Mouse (Mus musculus) ovary, postnatal 36 days (tissue): ENCODE data around the gene Tff1.

Source experiments
- DNase-seq: peaks from one replicate; pipeline ENCODE4 v3.0.0; 2022; ENCODE audit warnings: low spot score, mixed read lengths

Tff1 gene

DNA sequence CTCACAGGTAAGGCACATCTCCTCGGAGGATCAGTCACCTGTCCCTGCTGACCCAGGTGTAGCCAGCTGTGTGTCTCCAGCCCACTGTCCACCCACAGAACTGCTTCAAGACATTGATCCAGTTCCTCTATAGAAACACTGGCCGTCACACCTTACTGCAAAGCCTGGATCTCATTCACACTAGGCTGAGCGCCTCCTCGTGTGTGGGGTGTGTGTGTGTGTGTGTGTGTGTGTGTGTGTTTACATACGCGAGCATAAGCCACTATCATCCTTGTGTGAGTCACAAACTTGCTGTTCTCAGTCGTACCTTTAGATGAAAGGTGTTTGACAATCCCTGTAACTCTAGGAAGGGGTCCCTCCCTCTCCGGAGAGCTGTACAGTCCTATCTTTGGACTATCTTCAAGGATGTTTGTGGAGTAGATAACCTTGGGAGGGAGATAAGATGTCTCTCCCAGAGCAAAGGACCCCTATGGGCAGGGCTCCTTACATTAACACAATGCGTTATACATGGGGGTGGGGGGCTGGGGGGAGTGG, 12.0 kb downstream of the Tff1 start:
- DNase-seq, result no peak

DNA sequence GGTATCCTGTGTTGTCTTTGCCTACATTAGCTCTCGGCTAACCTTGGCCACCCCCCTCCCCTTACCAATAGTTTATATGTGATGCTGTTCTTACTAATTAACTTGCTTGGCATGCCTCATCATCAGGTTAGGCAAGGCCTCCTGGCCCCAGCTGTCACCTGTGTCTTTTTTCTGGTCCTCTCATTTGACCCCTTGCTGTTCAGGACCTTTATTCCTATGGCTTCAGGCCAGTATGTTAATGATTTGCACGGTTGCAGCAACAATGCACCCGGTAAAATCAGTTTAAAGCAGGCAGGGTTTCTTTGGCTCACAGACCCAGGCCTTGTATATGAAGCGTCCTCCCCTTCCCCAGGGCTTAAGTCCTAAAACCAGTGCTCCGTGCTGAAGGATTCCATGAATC, 12.6 kb downstream of the Tff1 start:
- no peak for DNase-seq

DNA sequence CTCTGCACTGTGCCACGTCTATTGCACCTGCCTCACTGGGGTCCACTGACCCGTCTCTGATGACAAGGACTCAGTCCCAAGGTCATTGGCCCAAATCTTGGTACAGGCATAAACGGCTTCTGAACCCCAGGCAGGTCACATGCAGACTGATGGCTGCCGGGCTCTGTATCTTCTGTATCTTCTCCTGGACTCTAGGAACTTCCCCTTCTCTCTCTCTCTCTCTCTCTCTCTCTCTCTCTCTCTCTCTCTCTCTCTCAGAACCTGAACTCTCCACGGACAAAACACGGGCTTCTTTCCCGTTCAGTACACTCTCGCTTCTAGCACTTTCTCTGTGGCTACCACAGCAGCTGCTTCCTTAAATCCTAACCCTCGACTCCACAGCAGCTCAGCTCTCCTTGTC, 19.1 kb downstream of the Tff1 start:
- DNase-seq, result no peak

DNA sequence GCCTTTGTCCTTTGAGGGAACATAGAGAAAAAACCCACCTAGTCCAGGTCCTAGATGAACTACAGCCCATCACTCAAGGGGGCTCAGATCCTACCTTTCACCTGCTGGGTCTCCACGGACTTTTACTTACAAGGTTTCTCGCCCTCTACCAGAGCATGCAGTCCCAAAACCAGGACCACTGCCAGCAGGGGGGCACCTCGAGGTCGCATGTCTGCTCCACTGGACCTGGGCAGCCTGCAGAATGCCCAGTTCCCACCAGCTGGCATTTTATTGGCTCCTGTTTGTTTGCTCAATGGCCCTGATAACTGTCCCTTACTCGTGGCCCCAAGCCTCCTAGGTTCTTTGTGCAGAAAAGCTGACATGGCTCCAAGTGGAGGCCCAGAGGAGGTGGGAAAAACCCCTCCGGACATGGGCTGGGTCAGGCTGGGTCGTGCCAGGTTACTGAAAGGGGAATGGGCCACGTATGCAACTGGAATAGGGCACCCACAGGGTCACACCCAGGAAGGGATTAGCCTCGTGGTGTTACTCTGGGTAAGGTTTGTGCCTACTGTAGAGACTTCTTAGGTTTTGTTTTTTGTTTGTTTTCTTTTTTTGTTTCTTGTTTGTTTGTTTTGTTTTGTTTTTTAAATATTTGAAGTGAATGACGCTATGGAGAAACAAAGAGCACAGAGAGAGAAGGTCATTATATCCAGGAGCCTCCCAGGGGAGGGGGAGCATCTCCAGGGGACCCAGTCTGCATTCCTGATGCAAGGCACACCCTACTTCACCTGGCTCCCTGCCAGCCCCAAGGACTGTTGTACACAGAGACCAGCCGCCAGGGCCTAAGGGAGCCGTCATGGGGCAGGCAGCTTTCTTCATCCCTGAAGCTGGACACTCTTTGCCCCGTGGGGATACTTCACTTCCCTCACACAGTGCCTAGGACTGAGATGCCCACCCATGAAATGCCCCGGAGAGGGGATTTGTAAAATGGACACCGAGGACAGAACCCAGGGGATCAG, 20.7 kb downstream of the Tff1 start, which contains the start of gene Tff2:
TSS of gene Tff2 (minus strand) at position 243 of the 998 bp plus-strand sequence.
- no peak for DNase-seq

DNA sequence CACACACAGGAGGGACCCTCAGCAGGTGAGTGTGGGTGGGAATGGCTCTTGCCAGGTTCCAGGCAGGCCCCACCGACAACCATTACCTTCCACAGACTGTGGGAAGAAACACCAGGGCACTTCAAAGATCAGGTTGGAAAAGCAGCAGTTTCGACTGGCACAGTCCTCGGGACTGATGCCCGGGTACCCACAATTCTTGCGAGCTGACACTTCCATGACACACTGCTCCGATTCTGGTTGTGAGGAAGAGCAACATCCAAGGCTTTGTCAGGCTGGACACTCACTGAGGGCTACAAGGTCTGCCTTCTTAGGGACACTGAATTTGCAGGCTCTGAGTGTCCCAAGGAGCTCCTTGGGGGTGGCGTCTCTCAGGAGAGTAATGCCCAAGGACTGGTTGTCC, 23.0 kb downstream of the Tff1 start:
- no peak for DNase-seq

DNA sequence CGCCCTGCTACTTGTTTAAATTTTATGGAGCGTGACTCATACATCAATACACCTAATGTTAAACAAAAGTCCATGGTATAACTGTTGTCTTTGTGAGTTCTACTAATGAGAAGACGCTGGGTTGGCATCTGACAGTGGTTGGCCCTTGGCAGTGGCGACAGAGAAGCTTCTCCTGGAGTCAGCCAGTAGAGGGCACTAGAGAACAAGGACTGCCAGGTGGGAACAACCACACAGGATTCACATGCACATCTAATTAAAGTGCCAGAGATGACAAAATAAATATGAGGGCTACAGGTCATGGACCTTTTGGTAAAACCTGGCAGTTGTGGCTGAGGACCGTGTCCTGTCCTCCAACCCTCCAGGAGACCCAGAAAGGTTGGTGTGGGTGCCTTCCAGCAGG, 26.7 kb downstream of the Tff1 start:
- peak; percentile 39 for DNase-seq

DNA sequence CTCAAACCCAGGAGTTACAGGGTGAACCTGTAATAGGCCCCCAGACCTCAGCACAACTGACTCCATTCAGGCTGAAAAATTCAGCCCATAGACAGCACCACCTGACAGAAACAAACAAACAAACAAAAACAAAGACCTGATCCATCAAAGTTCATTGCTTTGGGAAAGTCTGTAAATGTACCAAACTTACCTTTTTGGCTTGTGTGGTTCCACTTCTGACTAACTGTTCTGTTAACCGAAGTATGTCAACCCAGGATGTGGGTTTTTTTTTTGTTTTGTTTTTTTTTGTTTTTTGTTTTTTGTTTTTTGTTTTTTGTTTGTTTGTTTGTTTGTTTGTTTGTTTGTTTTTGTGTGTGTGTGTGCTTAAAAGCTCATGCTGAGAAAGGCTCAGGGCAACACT, 28.3 kb downstream of the Tff1 start:
- DNase-seq, result no peak

DNA sequence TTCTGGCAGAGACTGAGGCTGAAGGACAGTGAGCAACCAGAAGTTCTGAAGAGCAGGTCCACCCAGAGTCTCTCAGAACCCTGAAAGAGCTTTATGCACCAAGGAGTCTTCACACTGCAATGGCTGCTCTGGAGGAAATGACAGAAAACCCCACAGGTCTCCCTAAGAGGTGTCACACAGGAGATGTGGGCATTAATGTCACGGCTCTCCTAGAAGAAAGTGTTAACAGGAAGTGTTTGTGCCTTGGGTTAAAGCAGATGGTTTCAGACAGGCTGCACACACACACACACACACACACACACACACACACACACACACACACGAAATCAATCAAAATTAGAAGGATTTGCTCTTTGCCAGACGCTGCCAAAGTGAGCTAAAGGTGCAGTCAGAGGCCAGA, 28.8 kb downstream of the Tff1 start:
- DNase-seq, result no peak

DNA sequence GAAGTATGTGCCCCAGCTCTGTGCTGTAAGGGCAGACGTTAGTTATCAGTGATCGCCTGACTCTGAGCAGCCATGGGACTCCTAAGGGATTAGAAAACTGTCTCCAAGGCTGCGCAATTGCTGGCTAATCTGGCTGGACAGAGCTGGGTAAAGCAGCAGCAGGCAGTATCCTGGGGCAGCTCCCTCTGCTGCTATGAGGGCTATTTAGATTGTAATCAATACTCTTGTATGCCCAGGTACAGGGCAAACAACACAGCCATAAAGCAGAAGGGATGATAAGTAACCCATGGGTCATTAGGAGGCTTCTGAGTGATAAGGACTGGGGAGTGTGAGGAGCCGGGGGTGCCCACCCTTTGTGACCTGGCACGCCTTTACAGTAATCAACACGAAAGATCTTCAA, 30.2 kb downstream of the Tff1 start:
- no peak for DNase-seq

DNA sequence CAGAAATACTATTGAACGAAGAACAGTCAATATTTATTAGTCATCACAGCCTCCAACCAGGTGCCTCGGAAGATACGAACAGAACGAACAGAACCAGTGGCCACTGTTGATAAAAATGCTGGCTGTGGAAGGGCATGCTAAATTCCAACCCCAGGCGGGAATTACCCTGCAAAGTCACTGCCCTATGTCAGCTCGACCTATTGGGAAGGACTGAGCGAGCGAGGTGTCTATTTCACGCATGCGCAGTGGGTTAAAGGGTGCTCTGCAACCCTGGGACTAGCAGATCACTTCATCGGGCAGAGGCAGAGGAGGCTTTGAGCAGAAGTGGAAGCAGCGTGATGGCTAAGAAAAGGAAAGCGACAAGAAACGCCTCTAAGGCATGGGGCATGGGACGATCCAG, 31.3 kb downstream of the Tff1 start:
- DNase-seq, result no peak

DNA sequence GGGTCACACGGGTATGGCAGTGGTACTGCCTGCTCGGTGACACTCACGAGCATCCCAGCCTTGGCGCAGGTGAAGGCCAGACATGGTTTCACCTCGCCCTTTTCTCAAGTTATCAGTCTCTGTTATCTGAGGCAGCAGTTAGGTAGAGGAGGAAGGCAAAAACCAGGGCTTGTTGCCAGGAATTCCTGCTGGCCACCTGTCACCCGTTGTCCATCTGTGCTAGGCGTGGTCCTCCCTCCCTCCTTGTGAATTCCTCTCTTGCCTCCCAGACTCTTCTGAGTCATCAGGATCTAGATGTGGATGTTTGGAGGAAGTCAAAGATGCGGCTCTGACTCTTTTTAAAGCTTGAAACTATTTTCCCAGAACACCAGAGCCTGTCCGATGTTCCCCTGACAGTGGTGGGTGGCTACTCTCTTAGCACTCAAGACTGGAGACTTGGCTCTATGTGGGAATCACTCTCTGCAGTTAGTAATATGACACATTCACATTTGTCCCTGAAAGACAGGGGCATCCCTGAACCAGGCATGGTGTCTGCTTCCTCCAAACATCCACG, 33.7 kb downstream of the Tff1 start:
- no peak for DNase-seq

DNA sequence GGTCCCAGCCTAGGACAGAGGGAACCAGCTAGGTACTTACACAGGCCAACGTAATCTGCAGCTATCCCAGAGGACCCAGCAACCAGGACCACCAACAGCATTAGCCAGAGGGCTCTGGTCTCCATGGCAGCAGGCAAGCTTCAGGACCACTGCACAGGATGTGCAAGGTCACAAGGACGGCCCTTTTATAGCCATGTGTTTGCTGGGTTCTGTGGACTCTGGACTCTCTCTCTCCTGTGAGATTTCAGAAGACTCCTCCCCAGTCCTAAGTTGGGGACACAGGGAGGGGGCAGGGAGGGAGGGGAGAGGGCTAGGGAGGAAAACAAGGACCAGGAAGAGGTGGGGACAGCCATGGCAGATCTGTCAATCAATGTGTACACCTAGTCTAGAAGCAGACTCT, 35.6 kb downstream of the Tff1 start, which contains the start of gene Tff3:
TSS of gene Tff3 (minus strand) at position 195 of the 400 bp plus-strand sequence.
- no peak for DNase-seq

DNA sequence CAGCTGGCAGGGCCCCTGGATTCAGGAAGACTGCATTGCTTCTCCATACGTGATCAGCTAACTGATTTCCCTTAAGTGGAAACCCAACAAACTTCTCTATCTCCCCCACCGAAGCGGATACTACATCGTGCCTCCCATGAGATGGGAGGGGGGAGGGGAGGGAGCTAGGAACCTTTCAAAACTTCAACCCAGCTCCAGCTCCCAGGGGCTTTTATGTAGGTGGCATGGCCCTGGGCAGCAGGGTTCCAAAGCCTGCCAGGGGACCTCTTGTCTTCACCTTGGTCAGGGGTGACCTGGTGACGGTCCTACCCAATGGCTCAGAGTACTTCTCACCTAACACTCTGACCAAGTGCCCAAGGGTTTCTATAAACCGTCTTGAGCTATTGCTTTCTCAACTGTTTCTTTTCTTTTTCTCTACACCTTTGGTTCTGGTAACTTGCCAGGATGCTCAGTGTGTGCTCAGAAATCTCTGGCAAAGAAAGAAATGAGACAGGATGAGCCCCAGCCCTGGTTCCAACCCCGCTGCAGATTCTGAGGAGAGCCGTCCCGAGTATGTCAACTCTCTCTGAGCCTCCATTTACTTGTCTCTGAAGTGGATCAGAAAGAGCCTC, 36.3 kb downstream of the Tff1 start:
- DNase-seq, result no peak

DNA sequence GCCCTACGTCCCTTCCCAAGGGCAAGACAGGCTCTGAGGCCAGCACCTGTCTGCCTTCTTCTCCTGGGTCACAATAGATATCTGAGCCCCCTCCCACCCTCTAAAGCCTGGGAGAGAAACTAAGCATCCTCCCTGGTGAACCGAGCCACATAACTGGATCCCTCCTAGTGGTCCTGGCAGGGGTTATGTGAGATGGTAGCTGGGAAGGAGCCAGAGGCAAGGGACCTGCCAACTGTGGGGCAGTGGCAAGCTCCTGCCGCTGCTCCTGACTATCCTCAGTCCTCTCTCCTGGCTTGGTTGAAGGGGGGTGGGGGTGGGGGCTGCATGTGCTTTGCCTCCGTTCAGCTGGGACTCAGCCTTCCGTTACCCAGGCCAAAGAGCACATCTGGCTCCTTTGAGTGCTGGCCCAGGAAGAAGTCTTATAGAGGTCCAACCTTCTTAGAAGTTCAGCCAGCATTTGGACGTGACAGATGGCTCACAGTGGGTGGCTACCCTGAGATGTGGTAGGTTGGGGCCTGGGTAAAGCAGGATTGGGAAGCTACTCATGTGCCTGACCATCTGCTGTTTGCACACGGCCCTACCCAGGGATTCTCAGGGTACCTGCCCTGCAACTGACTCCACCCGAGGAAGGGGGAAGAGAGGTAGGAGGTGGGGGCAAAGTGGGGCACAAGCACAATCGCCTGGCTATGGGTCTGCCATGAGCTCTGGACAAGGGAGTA, 39.4 kb downstream of the Tff1 start:
- DNase-seq, result no peak

DNA sequence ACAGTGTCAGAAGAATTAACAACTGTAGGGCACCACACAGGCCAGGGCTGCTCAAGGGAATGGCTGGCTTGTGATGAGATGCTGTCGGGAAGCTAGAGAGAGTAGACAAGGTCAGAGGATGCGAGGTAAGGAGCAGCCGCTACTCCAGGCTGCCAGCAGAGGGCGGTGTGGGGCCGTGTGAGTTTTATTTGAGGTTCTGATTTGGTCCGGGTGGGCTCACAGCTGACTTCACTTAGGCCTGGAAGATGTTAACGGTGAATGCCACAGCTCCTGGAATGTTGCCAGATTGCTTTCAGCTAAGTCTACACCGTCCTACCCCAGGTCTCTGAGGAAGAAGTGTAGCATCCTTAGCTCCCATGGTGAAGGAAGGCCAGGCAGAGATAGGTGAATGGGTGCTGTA, 43.1 kb downstream of the Tff1 start:
- peak; percentile 20 for DNase-seq

DNA sequence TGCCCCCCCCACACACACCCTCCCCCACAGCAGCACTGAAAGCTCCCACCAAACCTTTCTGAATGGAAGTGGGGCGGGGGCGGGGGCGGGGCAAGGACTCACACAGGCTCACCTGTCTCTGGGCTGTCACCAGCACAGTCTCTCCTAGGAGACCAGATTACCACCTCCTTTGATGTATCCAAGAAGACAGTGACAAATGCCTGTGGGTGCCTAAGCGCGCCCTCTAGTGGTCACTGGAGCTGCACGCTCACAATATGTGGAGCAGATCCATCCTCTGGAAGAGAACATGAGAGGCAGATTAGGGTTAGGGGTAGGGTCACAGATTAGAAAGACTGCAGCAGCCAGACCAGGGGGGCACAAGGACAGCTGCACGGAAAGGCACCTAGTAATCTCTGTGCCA, 45.6 kb downstream of the Tff1 start:
- peak; percentile 67 for DNase-seq

DNA sequence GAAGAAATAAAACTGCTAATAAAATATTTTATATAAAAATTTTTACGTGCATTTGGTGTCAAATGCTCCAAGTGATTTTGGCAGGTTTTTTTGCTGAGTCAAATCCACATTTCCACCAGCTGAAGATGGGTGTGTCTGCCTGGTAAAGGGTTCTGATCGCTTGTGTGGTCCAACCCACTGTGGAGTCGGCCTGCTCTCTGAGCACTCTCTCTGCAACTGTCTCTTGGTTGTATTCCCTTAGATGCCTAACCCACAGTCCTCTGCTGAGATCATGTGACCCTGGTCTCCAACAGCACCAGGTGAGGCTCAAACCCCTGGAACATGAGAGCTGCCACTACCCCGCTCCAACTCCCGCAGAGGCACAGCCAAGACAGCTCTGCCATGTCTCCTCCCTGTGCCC, 47.1 kb downstream of the Tff1 start:
- DNase-seq, result no peak

DNA sequence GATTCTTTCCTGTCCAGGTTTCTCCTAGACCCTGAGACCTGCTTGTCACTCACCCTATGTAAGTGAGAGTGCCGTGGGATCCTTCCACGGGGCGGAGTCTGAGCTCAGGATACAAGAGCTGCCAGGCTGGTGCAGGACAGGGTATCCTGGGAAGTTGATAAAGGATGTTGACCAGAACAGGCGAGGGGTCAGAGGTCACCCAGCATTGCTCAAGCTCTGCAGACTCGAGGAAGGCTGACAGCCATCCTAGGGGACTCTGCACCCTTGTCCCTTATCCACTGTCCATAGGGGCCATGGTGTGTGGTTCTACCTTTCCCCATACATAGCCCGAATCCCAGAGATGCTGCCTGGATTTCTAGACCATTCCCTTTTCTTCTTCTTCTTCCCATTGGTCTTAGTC, 49.0 kb downstream of the Tff1 start:
- DNase-seq, result no peak

DNA sequence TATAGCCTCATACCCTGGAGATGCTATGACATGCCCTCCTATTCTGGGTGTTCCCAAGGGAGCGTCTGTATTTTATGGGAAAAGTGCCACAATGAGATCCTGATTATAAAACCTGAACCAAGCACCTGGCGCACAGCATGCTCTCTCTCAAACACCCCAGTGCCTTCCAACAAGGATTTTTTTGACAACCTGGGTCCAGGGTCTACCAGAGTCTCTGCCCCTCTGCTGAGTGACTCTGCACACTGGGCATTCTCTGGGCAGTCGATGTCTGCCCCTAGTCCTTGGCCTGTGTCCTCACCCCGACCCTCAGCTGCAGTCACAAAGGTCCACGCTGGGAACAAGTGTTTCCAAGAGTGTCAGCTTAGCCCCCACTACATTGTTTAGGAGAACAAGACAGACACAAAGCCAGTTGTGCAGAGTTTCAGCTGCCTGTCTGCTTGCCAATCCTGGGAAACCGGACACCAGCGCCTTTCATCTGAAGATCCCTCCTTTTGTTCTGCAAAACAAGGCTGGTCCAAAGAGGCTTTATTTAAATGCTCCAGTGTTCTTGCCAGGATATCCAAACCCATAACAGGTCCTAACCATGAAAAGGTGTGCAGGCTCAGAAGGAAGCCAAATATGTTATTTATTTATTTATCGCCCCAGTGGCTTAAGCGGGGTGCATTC, 51.8 kb downstream of the Tff1 start:
- DNase-seq, result no peak
